Mouse (Mus musculus) stomach, embryonic 14.5 days (tissue): ENCODE data around the gene Cd81. TPM values are rescaled to one million over a fixed set of nuclear protein-coding genes. Genes with fewer than 3 reads are reported as not detected.
A peak's percentile ranks its signal among the peaks of the same experiment; 100 is the strongest.

Experiments
- ATAC-seq: fragments of 200-750 bp; cut with Nextera tagmentation; 2 replicates; pipeline ENCODE4 v1.8.0; 2017; ENCODE audit warnings: low read depth, moderate TSS enrichment; ENCODE audit not compliant: insufficient number of reproducible peaks, insufficient read depth, low FRiP score
- H3K27ac ChIP-seq: fragments of 300-500 bp; sonication (generic); 2 replicates; pipeline ENCODE4 v1.5.1; 2014; ENCODE audit warnings: mild to moderate bottlenecking, low read length, moderate library complexity, mixed read lengths
- H3K27me3 ChIP-seq: fragments of 300-500 bp; sonication (generic); 2 replicates; pipeline ENCODE4 v1.6.1; 2014; ENCODE audit warnings: low read length, control low read depth, mixed read lengths; ENCODE audit not compliant: control insufficient read depth, insufficient read depth
- H3K36me3 ChIP-seq: fragments of 300-500 bp; sonication (generic); 2 replicates; pipeline ENCODE4 v1.6.1; 2014; ENCODE audit warnings: mild to moderate bottlenecking, control low read depth, low read length, moderate library complexity, mixed read lengths; ENCODE audit not compliant: control insufficient read depth, insufficient read depth
- H3K4me1 ChIP-seq: fragments of 300-500 bp; sonication (generic); 2 replicates; pipeline ENCODE4 v1.6.1; 2014; ENCODE audit warnings: low read length, control low read depth, mixed read lengths; ENCODE audit not compliant: control insufficient read depth, insufficient read depth
- H3K4me2 ChIP-seq: fragments of 300-500 bp; sonication (generic); replicated peaks from 2 replicates; pipeline ENCODE4 v1.6.1; 2014; ENCODE audit warnings: low read depth, low read length, control low read depth
- H3K4me3 ChIP-seq: fragments of 300-500 bp; sonication (generic); 2 replicates; pipeline ENCODE4 v1.5.1; 2014; ENCODE audit warnings: low read depth, low read length, control low read depth
- H3K9ac ChIP-seq: fragments of 300-500 bp; sonication (generic); replicated peaks from 2 replicates; pipeline ENCODE4 v1.6.1; 2014; ENCODE audit warnings: low read depth, mild to moderate bottlenecking, control low read depth, low read length, moderate library complexity, mixed read lengths
- H3K9me3 ChIP-seq: fragments of 300-500 bp; sonication (generic); 2 replicates; pipeline ENCODE4 v1.6.1; 2016; ENCODE audit warnings: low read depth, low read length, control low read depth; ENCODE audit not compliant: control insufficient read depth
- WGBS: fragments of 180-500 bp; shearing (Covaris S2); extraction: QIAGEN DNeasy Blood & Tissue Kit; methylation state at CpG from one replicate; pipeline ENCODE4 v1.1.7; 2014; 5-methylcytosine and 5-hydroxymethylcytosine counted together
- polyA plus RNA-seq: library from polyadenylated mRNA; unstranded; fragments of >200 nt; fragmentation: Nextera tagmentation; extraction: Ambion mirVana; gene quantifications from 2 replicates; pipeline ENCODE4 v1.2.1, GENCODE M21; 2014

The Cd81 gene
- polyA plus RNA-seq: 705 and 725 TPM in 2 replicates

DNA sequence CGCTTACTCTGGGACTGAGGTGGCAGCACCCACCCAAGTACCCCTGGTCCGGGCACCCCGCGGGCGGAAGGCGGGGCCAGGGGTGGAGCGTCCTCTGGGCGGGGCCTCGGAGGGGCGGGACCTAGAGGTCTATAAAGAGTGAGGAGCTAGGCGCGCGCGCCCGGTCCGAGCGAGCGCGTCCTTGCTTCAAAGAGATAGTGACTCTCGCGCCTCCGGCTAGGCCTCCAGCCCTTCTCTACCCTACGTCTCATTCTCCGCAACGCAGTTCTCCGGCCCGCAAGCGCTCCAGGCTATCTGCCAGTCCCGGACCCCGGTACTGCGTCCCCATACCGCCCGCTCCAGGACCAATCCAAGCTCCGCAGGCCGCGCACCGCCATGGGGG lies at the start of gene Cd81:
Cd81 (plus strand) TSS at position 114 of the 382 bp plus-strand sequence.
- no peaks in the 10 kb centered on the region for H3K9me3 ChIP-seq
- H3K4me1 ChIP-seq: peaks cover 39% of the 10 kb centered on the region
- H3K36me3 ChIP-seq: peaks cover 4% of the 10 kb centered on the region; the same call in 1 of the 2 replicates
- H3K27me3 ChIP-seq: no peaks in the 10 kb centered on the region
- 0% methylated on average over 37 of the region's 37 CpGs for WGBS
- H3K27ac ChIP-seq: peak within 1 kb of the TSS; percentile 91
- peak within 1 kb of the TSS; percentile 91 for H3K9ac ChIP-seq
- H3K4me3 ChIP-seq: peak within 1 kb of the TSS; percentile 82
- H3K4me2 ChIP-seq: peak within 1 kb of the TSS; percentile 95
- peak; percentile 68 for ATAC-seq

DNA sequence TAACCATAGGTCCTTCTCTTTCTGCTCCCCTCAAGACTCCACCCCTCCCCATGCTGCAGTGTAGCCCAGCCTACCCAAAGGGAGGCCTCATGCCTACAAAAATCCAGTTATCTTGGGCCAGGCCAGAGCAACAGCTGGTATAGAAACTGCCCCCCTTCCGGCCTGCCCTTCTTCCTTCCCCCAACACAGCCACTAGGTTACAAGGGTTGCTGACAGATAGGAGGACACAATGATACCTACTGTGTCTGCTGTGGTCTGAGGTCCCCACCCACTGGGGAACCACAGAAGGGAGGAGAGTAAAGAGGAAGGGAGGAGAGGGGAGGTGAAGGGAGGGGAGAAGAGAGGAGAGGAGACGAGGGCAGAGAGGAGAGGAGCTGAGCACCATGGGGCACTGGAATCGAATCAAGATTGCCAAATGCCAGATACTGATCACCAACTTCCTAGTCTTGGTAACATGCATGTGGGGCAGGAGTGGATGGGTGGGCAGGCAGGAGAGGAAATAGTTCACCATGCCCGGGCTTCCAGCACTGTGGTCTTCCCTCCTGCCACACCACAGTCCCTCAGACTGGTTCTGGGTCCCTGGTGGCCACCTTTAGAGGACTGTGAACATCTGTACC lies 47.7 kb upstream of the Cd81 start, which contains the start of gene Tspan32:
Tspan32 (plus strand) TSS at position 320 of the 617 bp plus-strand sequence.
- H3K27me3 ChIP-seq: no peaks in the 10 kb centered on the region
- peaks cover 19% of the 10 kb centered on the region for H3K4me1 ChIP-seq
- 83% methylated on average over 4 of the region's 4 CpGs for WGBS
- no peaks in the 10 kb centered on the region for H3K9me3 ChIP-seq
- H3K4me2 ChIP-seq: no peak within 1 kb of the TSS
- no peak for ATAC-seq
- H3K36me3 ChIP-seq: no peaks in the 10 kb centered on the region
- H3K4me3 ChIP-seq: no peak within 1 kb of the TSS
- no peak within 1 kb of the TSS for H3K9ac ChIP-seq
- no peak within 1 kb of the TSS for H3K27ac ChIP-seq

DNA sequence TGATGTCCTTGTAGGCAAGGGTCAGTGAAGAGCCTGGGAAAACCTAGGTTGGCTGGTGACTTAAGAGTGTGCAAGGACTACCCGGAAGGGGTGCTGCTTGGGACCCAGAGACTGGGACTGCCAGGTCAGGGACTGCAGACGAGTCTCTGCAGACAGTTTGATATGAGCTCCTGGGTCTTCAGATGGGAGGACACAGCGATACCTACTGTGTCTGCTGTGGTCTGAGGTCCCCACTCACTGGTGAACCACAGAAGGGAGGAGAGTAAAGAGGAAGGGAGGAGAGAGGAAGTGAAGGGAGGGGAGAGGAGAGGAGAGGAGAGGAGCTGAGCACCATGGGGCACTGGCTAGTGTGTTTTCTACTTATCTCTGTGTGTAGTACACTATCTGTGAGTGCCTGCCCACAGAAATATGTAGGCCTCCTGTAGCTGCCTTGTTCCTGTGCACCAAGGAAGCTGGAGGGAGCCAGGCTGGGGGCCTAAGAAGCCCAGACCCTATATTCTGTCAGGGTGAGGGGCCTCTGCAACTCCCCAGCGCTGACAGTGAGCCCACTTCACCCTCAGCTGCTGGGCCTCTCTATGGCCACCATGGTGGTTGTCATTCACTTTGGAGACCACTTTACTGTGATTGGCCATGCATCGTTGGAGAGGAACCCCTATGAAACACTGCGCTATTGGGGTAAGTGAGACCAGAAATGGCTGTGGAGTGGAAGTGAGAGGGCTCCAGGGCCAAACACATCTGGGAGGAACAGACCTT lies 47.0 kb upstream of the Cd81 start:
- Histone ChIP-seq H3K9ac (no peak overlapping the region), H3K9me3 (no peaks in the 10 kb centered on the region), H3K4me2 (no peak overlapping the region), H3K27ac (no peak overlapping the region), H3K4me3 (no peak overlapping the region), H3K27me3 (no peaks in the 10 kb centered on the region), H3K36me3 (no peaks in the 10 kb centered on the region), H3K4me1 (peaks cover 20% of the 10 kb centered on the region)
- 92% methylated on average over 6 of the region's 6 CpGs for WGBS
- peak; percentile 16; the same call in 1 of the 2 replicates for ATAC-seq

DNA sequence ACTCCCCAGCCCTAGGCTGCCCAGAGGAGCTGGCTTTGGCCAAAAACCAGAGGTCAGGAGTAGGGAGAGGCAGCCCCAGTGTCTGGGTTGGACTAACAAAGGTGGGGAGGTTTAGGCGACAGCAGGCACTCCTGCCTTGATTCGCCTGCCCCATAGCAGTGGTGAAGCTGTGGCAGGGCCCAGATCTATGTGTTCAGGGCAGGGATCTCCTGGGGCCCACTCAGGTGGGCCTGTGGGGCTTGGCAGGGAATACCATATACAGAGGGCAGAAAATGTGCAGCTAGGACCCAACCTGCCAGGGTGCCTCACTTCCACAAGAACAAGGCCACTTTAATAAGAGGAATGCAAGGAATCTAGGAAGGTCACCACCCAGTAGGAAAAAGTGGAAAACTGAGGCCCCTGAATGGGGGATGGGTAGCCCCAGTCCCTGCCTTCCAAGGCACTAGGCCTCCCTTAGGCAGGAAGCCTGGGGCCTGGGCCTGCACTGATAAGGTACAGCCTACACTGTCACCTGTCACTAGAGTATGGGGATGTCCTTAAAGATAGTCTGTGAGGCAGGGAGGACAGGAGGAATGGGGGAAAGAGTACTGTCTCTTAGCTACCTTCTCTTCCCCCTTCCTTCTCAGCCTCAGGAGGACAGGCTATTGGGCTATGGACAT lies 46.3 kb upstream of the Cd81 start:
- ATAC-seq: peak; percentile 56; the same call in 1 of the 2 replicates
- Histone ChIP-seq H3K27ac (no peak overlapping the region), H3K4me2 (no peak overlapping the region), H3K4me3 (no peak overlapping the region), H3K4me1 (peaks cover 27% of the 10 kb centered on the region), H3K36me3 (no peaks in the 10 kb centered on the region), H3K9me3 (no peaks in the 10 kb centered on the region), H3K27me3 (no peaks in the 10 kb centered on the region), H3K9ac (no peak overlapping the region)
- 71% methylated on average over 2 of the region's 2 CpGs for WGBS

DNA sequence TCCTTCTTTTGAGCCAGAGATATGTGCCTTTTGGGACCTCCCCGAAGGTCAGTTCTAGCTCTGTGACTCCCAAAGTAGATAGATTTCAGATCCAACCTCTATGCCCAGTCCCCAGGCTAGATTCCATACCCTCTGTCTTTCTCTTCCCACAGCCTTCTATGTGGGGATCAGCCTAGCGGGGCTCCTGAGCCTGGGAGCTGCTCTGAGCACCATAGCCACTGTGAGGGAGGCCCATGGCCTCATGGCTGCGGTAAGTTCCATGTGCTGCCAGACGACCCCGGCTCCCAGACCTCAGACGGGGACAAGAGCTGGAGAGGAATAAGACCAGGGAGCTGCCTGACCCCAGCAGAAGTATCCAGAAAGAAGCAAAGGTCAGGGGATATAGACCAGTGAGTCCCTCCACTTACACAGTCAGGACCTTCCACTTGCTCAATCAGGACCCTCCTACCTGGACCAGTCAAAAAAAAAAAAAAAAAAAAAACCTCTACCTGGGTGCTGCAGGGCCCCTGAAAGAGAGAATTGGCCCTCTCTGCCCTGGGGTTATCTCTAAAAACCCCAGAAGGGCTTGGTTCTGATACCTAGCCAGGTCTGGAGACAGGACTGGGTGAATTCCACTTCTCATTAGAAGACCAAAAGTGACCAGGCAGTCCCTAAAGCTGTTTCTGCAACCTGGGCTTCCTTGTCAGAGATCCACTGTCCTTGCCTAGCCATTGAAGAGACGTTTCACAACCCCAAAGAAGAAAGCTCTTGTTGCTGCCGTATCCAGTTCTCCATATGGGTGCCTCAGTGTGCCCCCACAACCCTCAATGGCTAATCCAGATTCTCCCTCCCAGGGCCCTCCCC lies 45.6 kb upstream of the Cd81 start:
- Histone ChIP-seq H3K4me2 (no peak overlapping the region), H3K36me3 (no peaks in the 10 kb centered on the region), H3K4me3 (no peak overlapping the region), H3K4me1 (peaks cover 33% of the 10 kb centered on the region), H3K9me3 (no peaks in the 10 kb centered on the region), H3K27ac (no peak overlapping the region), H3K9ac (no peak overlapping the region), H3K27me3 (no peaks in the 10 kb centered on the region)
- ATAC-seq: no peak
- 84% methylated on average over 8 of the region's 8 CpGs for WGBS

DNA sequence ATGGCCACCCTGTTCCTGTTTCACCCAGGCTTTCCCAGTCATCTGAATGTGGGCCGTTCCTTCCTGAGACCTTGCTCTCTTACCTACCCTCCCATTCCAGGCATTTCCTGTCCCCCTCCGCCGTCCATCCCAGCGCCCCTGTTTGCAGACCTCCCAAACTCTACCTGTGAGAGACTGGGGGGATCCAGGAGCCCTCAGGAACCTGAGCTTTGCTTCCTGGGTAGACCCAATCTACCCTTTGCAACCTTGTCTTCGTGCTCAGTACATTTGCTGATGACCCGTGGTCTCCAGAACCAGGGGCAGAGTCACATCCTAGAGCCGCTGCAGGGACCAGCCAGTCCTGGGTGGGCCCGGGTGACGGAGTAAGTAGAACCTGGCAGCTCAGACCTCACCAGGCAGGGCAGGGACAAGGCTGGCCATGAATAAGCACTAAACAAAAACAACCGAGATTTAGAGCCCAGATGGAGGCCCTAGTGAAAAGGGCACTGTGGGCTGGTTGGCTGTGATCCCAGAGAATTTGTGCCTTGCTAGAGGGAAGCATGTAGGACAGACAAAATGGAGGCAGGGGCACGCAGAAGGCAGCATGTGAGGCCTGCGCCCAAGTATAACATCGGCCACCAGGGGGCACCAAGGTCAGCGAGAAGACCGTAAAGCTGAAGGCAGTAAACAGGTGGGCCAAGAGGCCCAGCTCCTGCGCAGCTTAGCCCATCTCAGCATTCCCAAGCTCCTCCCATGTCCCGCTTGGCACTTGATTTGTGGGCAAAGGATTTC lies 44.8 kb upstream of the Cd81 start:
- H3K4me1 ChIP-seq: peaks cover 40% of the 10 kb centered on the region
- H3K27ac ChIP-seq: peak overlapping the region; percentile 96
- H3K9ac ChIP-seq: no peak overlapping the region; the same call in 1 of the 2 replicates
- ATAC-seq: peak; percentile 72
- no peaks in the 10 kb centered on the region for H3K9me3 ChIP-seq
- WGBS: 39% methylated on average over 17 of the region's 17 CpGs
- no peaks in the 10 kb centered on the region for H3K36me3 ChIP-seq
- peak overlapping the region; percentile 16; the same call in 1 of the 2 replicates for H3K4me2 ChIP-seq
- no peaks in the 10 kb centered on the region for H3K27me3 ChIP-seq
- H3K4me3 ChIP-seq: no peak overlapping the region

DNA sequence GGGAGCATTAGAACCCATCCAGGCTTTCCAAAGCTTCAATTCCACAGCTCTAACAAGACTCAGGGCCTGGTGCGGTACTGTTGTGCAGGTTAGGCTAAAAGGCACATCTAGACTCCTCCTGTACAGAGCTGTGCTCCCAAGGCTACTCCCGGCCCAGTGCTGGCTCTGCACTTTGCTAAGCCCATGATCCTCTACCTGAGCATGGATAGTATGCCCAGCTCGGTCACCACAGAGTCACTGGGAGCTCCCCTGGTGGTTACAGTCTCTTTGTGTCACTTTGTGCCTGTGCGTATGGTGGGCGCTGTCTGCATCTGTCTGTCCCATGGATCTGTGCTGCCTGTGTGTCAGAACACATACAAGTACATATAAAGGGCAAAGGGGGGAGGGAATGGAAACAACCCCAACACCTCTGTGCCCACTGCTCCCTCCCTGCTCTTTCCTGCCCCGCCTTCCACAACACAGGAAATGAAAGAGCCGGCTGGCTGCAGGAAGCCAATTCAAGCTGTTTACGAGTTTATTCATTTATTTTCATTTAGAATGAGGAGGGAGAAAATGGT lies 44.1 kb upstream of the Cd81 start:
- no peak overlapping the region for H3K4me3 ChIP-seq
- peak overlapping the region; percentile 16; the same call in 1 of the 2 replicates for H3K4me2 ChIP-seq
- H3K27me3 ChIP-seq: no peaks in the 10 kb centered on the region
- H3K4me1 ChIP-seq: peaks cover 43% of the 10 kb centered on the region
- ATAC-seq: peak; percentile 24
- H3K36me3 ChIP-seq: no peaks in the 10 kb centered on the region
- no peaks in the 10 kb centered on the region for H3K9me3 ChIP-seq
- H3K27ac ChIP-seq: peak overlapping the region; percentile 96
- H3K9ac ChIP-seq: no peak overlapping the region; the same call in 1 of the 2 replicates
- WGBS: 46% methylated on average over 8 of the region's 8 CpGs
